Mouse (Mus musculus) CH12.LX (cell line): ENCODE measurements around the gene Synpo2. TPM values are rescaled to one million over a fixed set of nuclear protein-coding genes. Genes with fewer than 3 reads are reported as not detected.

Experiments used
- DNase-seq: peaks from one replicate; pipeline ENCODE4 v3.0.0-alpha.2; 2013; ENCODE audit errors: extremely low read depth
- H3K27ac ChIP-seq: 2 replicates; pipeline ENCODE4 v1.5.1; 2012; ENCODE audit warnings: low read depth, mild to moderate bottlenecking, control low read depth, moderate library complexity; ENCODE audit not compliant: insufficient read depth
- H3K27me3 ChIP-seq: replicated peaks from 2 replicates; pipeline ENCODE3; 2012; ENCODE audit warnings: inconsistent platforms
- H3K36me3 ChIP-seq, 2 experiments: replicated peaks in 1 of 2; 2 replicates each; pipeline versions ENCODE3 to v1.6.1; 2012; ENCODE audit warnings: inconsistent platforms in 1 of 2, low read length in 1 of 2, mild to moderate bottlenecking in 1 of 2, mixed read lengths in 1 of 2, moderate library complexity in 1 of 2; ENCODE audit not compliant: control insufficient read depth in 1 of 2, insufficient read depth in 1 of 2
- H3K4me1 ChIP-seq, 2 experiments: 2 replicates each; pipeline ENCODE4 v1.6.1; 2012; ENCODE audit warnings: inconsistent platforms in 1 of 2, moderate library complexity in 1 of 2; ENCODE audit not compliant: insufficient read depth in 2 of 2, control insufficient read depth in 1 of 2
- H3K4me2 ChIP-seq: 2 replicates; pipeline ENCODE4 v1.6.1; 2012; ENCODE audit warnings: low read depth, mild to moderate bottlenecking, control low read depth; ENCODE audit not compliant: poor library complexity, insufficient read depth, severe bottlenecking
- H3K4me3 ChIP-seq, 3 experiments: fragments of 150-350 bp in 1 of 3; sonication (generic) in 1 of 3; replicated peaks in 1 of 3; 2 replicates each; pipeline versions ENCODE3 to v1.5.1; 2011 to 2012; ENCODE audit warnings: low read depth in 2 of 3, low read length in 2 of 3, mild to moderate bottlenecking in 2 of 3, moderate library complexity in 2 of 3, control low read depth in 1 of 3, improper control_type of control experiment in 1 of 3, inconsistent platforms in 1 of 3, mixed read lengths in 1 of 3; ENCODE audit not compliant: poor library complexity in 1 of 3
- H3K79me2 ChIP-seq: replicated peaks from 2 replicates; pipeline ENCODE4 v1.6.1; 2012; ENCODE audit warnings: mild to moderate bottlenecking, moderate library complexity; ENCODE audit not compliant: control insufficient read depth, poor library complexity, insufficient read depth, severe bottlenecking; ENCODE audit errors: extremely low read depth
- H3K9ac ChIP-seq: 2 replicates; pipeline ENCODE4 v1.6.1; 2012; ENCODE audit warnings: low read depth, mild to moderate bottlenecking, control low read depth, moderate library complexity; ENCODE audit not compliant: insufficient read depth
- H3K9me3 ChIP-seq: replicated peaks from 2 replicates; pipeline ENCODE3; 2012; ENCODE audit warnings: low read length, inconsistent platforms, mixed read lengths
- BHLHE40 ChIP-seq: IDR thresholded peaks from 2 replicates; pipeline ENCODE4 v1.6.1; 2011; ENCODE audit warnings: mild to moderate bottlenecking, low read depth, low read length, improper control_type of control experiment
- CHD1 ChIP-seq: IDR thresholded peaks from 2 replicates; pipeline ENCODE4 v1.6.1; 2012; ENCODE audit warnings: low read depth, low read length, improper control_type of control experiment, inconsistent platforms
- CTCF ChIP-seq, 2 experiments: IDR thresholded peaks in 1 of 2; conservative IDR thresholded peaks in 1 of 2; 2 replicates each; pipeline ENCODE4 v1.5.1; 2011 to 2012; ENCODE audit warnings: low read depth in 2 of 2, low read length in 2 of 2, improper control_type of control experiment in 1 of 2, inconsistent platforms in 1 of 2, mild to moderate bottlenecking in 1 of 2, moderate library complexity in 1 of 2
- E2F4 ChIP-seq: IDR thresholded peaks from 2 replicates; pipeline ENCODE4 v1.6.1; 2011; ENCODE audit warnings: low read depth, low read length, improper control_type of control experiment; ENCODE audit not compliant: insufficient replicate concordance
- EP300 ChIP-seq: IDR thresholded peaks from 2 replicates; pipeline ENCODE4 v1.6.1; 2011; ENCODE audit warnings: low read length, improper control_type of control experiment
- ETS1 ChIP-seq: conservative IDR thresholded peaks from 2 replicates; pipeline ENCODE4 v1.6.1; 2012; ENCODE audit warnings: low read depth, mild to moderate bottlenecking, inconsistent platforms, low read length, improper control_type of control experiment, moderate library complexity
- GABPA ChIP-seq: IDR thresholded peaks from 2 replicates; pipeline ENCODE4 v1.6.1; 2012; ENCODE audit warnings: low read depth, low read length, improper control_type of control experiment, inconsistent platforms; ENCODE audit not compliant: insufficient replicate concordance
- HCFC1 ChIP-seq: IDR thresholded peaks from 2 replicates; pipeline ENCODE4 v1.6.1; 2012; ENCODE audit warnings: low read depth, mild to moderate bottlenecking, inconsistent platforms, low read length, improper control_type of control experiment
- IRF4 ChIP-seq: IDR thresholded peaks from 2 replicates; pipeline ENCODE4 v1.6.1; 2014; ENCODE audit warnings: low read depth, mild to moderate bottlenecking, inconsistent platforms, low read length, improper control_type of control experiment
- KAT2A ChIP-seq: IDR thresholded peaks from 2 replicates; pipeline ENCODE4 v1.6.1; 2012; ENCODE audit warnings: low read length, improper control_type of control experiment, inconsistent platforms; ENCODE audit not compliant: insufficient replicate concordance
- MAX ChIP-seq: IDR thresholded peaks from 2 replicates; pipeline ENCODE4 v1.6.1; 2011; ENCODE audit warnings: low read length, improper control_type of control experiment
- MAZ ChIP-seq: IDR thresholded peaks from 2 replicates; pipeline ENCODE4 v1.6.1; 2012; ENCODE audit warnings: low read depth, mild to moderate bottlenecking, inconsistent platforms, low read length, improper control_type of control experiment, moderate library complexity
- MEF2A ChIP-seq: IDR thresholded peaks from 2 replicates; pipeline ENCODE4 v1.6.1; 2014; ENCODE audit warnings: low read depth, mild to moderate bottlenecking, inconsistent platforms, low read length, improper control_type of control experiment, borderline replicate concordance
- MXI1 ChIP-seq: IDR thresholded peaks from 2 replicates; pipeline ENCODE4 v1.6.1; 2011; ENCODE audit warnings: mild to moderate bottlenecking, low read depth, low read length, improper control_type of control experiment
- MYC ChIP-seq: IDR thresholded peaks from 2 replicates; pipeline ENCODE4 v1.6.1; 2011; ENCODE audit warnings: low read depth, mild to moderate bottlenecking, improper control_type of control experiment, low read length
- NELFE ChIP-seq: IDR thresholded peaks from 2 replicates; pipeline ENCODE4 v1.6.1; 2011; ENCODE audit warnings: low read depth, low read length, improper control_type of control experiment
- NRF1 ChIP-seq: IDR thresholded peaks from 2 replicates; pipeline ENCODE4 v1.6.1; 2014; ENCODE audit warnings: low read depth, mild to moderate bottlenecking, inconsistent platforms, low read length, improper control_type of control experiment, moderate library complexity
- PAX5 ChIP-seq: IDR thresholded peaks from 2 replicates; pipeline ENCODE4 v1.6.1; 2012; ENCODE audit warnings: low read length, inconsistent platforms, mixed read lengths
- POLR2A ChIP-seq: IDR thresholded peaks from 2 replicates; pipeline ENCODE4 v1.6.1; 2011; ENCODE audit warnings: low read depth, mild to moderate bottlenecking, improper control_type of control experiment, low read length
- SIN3A ChIP-seq: IDR thresholded peaks from 2 replicates; pipeline ENCODE4 v1.6.1; 2012; ENCODE audit warnings: low read length, improper control_type of control experiment, inconsistent platforms
- TBP ChIP-seq: conservative IDR thresholded peaks from 2 replicates; pipeline ENCODE4 v1.6.1; 2011; ENCODE audit warnings: low read depth, low read length, improper control_type of control experiment
- TCF12 ChIP-seq: IDR thresholded peaks from 2 replicates; pipeline ENCODE4 v1.6.1; 2014; ENCODE audit warnings: low read depth, mild to moderate bottlenecking, inconsistent platforms, low read length, improper control_type of control experiment
- UBTF ChIP-seq: IDR thresholded peaks from 2 replicates; pipeline ENCODE4 v1.6.1; 2012; ENCODE audit warnings: low read depth, mild to moderate bottlenecking, inconsistent platforms, low read length, improper control_type of control experiment, moderate library complexity
- USF1 ChIP-seq: IDR thresholded peaks from 2 replicates; pipeline ENCODE4 v1.6.1; 2014; ENCODE audit warnings: low read depth, mild to moderate bottlenecking, inconsistent platforms, low read length, improper control_type of control experiment
- USF2 ChIP-seq: conservative IDR thresholded peaks from 2 replicates; pipeline ENCODE4 v1.6.1; 2011; ENCODE audit warnings: low read depth, low read length, improper control_type of control experiment
- ZC3H11A ChIP-seq: IDR thresholded peaks from 2 replicates; pipeline ENCODE4 v1.6.1; 2012; ENCODE audit warnings: low read depth, mild to moderate bottlenecking, inconsistent platforms, low read length, improper control_type of control experiment
- ZKSCAN1 ChIP-seq: IDR thresholded peaks from 2 replicates; pipeline ENCODE4 v1.6.1; 2012; ENCODE audit warnings: low read depth, inconsistent platforms, low read length, improper control_type of control experiment, borderline replicate concordance
- ZMIZ1 ChIP-seq: IDR thresholded peaks from 2 replicates; pipeline ENCODE4 v1.6.1; 2012; ENCODE audit warnings: low read depth, mild to moderate bottlenecking, inconsistent platforms, low read length, improper control_type of control experiment
- ZNF384 ChIP-seq: IDR thresholded peaks from 2 replicates; pipeline ENCODE4 v1.6.1; 2012; ENCODE audit warnings: low read depth, low read length, improper control_type of control experiment, inconsistent platforms
- dilution Hi-C: fragments of 300-500 bp; cut with MboI; formaldehyde crosslinking; loops from 2 replicates; pipeline ENCODE4 v1.14.3; 2020; ENCODE audit warnings: low sequenced_read_pairs; ENCODE audit not compliant: extremely low pct_unique_long_range_greater_than_20kb, extremely low pct_ligation_motif_present
- in situ Hi-C: fragments of 300-500 bp; cut with MboI; formaldehyde crosslinking; loops from 3 replicates; pipeline ENCODE4 v1.14.3; 2019; ENCODE audit warnings: low sequenced_read_pairs, low pct_ligation_motif_present, low pct_unique_long_range_greater_than_20kb, mixed read lengths
- polyA plus RNA-seq: library from polyadenylated mRNA; unstranded; fragments of >175 nt; gene quantifications from 2 replicates; pipeline ENCODE4 v1.2.1, GENCODE M21; 2012; ENCODE audit warnings: low read depth; ENCODE audit not compliant: insufficient read length
- total RNA-seq, 2 experiments: library from RNA; depleted of rRNA; stranded (reverse); fragments of 300-350 nt in 1 of 2; fragments of >200 nt in 1 of 2; gene quantifications; 2 replicates each; pipeline ENCODE4 v1.2.3; 2012 to 2014

Gene Synpo2
- total and polyA plus RNA-seq, 3 experiments, result 0.13 to 1.1 (median 0.13) TPM

DNA sequence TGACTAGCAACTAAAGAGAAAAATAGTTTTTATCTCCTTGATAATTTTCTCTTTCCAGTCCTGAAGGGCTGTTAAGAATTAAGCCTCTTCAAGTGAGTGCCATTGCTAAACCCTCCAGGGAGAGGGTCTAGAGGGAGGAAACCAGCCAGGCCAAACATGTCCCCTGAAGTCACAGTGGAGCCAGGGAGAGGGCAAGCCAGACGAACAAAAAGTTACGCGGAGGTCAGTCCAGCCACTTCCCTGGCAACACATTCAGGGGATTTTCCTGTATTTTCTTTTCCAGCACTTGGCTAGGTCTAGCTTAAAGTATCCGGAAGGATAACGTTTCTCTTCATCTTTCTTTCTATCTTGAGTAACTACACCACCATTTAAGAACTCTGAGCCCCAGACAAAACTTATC is 8.4 kb upstream of the Synpo2 start:
- no peaks in the 10 kb centered on the region for H3K27me3 ChIP-seq
- no peaks in the 10 kb centered on the region for H3K36me3 ChIP-seq
- dilution Hi-C loops, result no loop called here
- H3K4me1 ChIP-seq, result no peaks in the 10 kb centered on the region
- H3K79me2 ChIP-seq, result no peaks in the 10 kb centered on the region
- TF ChIP-seq ETS1 (no peak), ZMIZ1 (no peak), HCFC1 (no peak), NRF1 (no peak), PAX5 (no peak), TCF12 (no peak), EP300 (no peak), USF2 (no peak), GABPA (no peak), USF1 (no peak), CTCF (conservative IDR thresholded peaks at IDR 0.05 in 1 of 2, IDR thresholded peaks at IDR 0.05 in 1 of 2; ENCODE audit: low read depth in 2 of 2, low read length in 2 of 2) (no peak), ZNF384 (no peak), SIN3A (no peak), MAX (no peak), E2F4 (no peak), ZC3H11A (no peak), NELFE (no peak), IRF4 (no peak), ZKSCAN1 (no peak)
- TF ChIP-seq, all 38 proteins: peak for 0
- no peak overlapping the region for H3K27ac ChIP-seq
- DNase-seq, result no peak
- no peaks in the 10 kb centered on the region for H3K9me3 ChIP-seq
- H3K4me2 ChIP-seq, result no peak overlapping the region
- H3K4me3 ChIP-seq, result no peak overlapping the region
- no peak overlapping the region for H3K9ac ChIP-seq
- in situ Hi-C loops, result no loop called here

- no peak for DNase-seq
- H3K9ac ChIP-seq, result no peak overlapping the region
- peaks cover 2 to 9% of the 10 kb centered on the region in 2 experiments; a peak in 3 of 4 replicates for H3K4me1 ChIP-seq
- in situ Hi-C loops (loop anchor here (10.0 kb wide), 2 partner anchors 63 to 87 kb away; no protein-coding TSS in a partner anchor), dilution Hi-C loops (no loop called here)
- no peaks in the 10 kb centered on the region for H3K36me3 ChIP-seq
- no peaks in the 10 kb centered on the region for H3K27me3 ChIP-seq
- H3K79me2 ChIP-seq, result no peaks in the 10 kb centered on the region
- no peak overlapping the region for H3K4me3 ChIP-seq
- no peak overlapping the region for H3K4me2 ChIP-seq
- TF ChIP-seq UBTF, result no peak
- no peak for TF ChIP-seq HCFC1
- TF ChIP-seq BHLHE40, result no peak
- TF ChIP-seq NELFE, result no peak
- TF ChIP-seq CHD1, result no peak
- TF ChIP-seq MAZ, result no peak
- no peak for TF ChIP-seq IRF4
- TF ChIP-seq TBP, result no peak
- no peak for TF ChIP-seq CTCF (conservative IDR thresholded peaks at IDR 0.05 in 1 of 2, IDR thresholded peaks at IDR 0.05 in 1 of 2; ENCODE audit: low read depth in 2 of 2, low read length in 2 of 2)
- no peak for TF ChIP-seq POLR2A
- no peak for TF ChIP-seq MEF2A
- no peak for TF ChIP-seq MXI1
- no peak for TF ChIP-seq MYC
- TF ChIP-seq ZC3H11A, result no peak
- TF ChIP-seq KAT2A, result no peak
- no peak for TF ChIP-seq TCF12
- TF ChIP-seq PAX5, result no peak
- TF ChIP-seq E2F4, result no peak
- no peak for TF ChIP-seq MAX
- no peak overlapping the region for H3K27ac ChIP-seq
- no peaks in the 10 kb centered on the region for H3K9me3 ChIP-seq
These were observed 1.5 kb upstream of the Synpo2 start for GRCm38 (mm10) chr3:123237446-123237845.
